Mouse (Mus musculus) embryonic fibroblast, embryonic 13.5 days (primary cell): ENCODE data around the gene Glb1l. TPM values are rescaled to one million over a fixed set of nuclear protein-coding genes. Genes with fewer than 3 reads are reported as not detected.

Experiments
- H3K27ac ChIP-seq: 2 replicates; pipeline ENCODE4 v1.5.1; 2012; ENCODE audit warnings: low read length, control low read depth, inconsistent platforms; ENCODE audit not compliant: insufficient read depth
- H3K4me1 ChIP-seq: 2 replicates; pipeline ENCODE4 v1.6.1; 2011; ENCODE audit warnings: low read length; ENCODE audit not compliant: control insufficient read depth, insufficient read depth
- H3K4me3 ChIP-seq: 2 replicates; pipeline ENCODE4 v1.5.1; 2011; ENCODE audit warnings: mild to moderate bottlenecking, control low read depth, low read length; ENCODE audit not compliant: insufficient read depth
- CTCF ChIP-seq: IDR thresholded peaks from 2 replicates; pipeline ENCODE4 v1.5.1; 2011; ENCODE audit warnings: mild to moderate bottlenecking, control low read depth, low read length, moderate library complexity, borderline replicate concordance; ENCODE audit not compliant: insufficient read depth
- POLR2A ChIP-seq: IDR thresholded peaks from 2 replicates; pipeline ENCODE4 v1.6.1; 2011; ENCODE audit warnings: low read depth, mild to moderate bottlenecking, control low read depth, low read length, moderate library complexity
- polyA plus RNA-seq: library from polyadenylated mRNA; stranded (reverse); fragments of >200 nt; gene quantifications from 2 replicates; pipeline ENCODE4 v1.2.4, GENCODE M21; 2011; ENCODE audit warnings: low read depth; ENCODE audit not compliant: missing spikeins, insufficient read length

Glb1l gene
- polyA plus RNA-seq, 1 experiment, result 34.3 TPM

DNA sequence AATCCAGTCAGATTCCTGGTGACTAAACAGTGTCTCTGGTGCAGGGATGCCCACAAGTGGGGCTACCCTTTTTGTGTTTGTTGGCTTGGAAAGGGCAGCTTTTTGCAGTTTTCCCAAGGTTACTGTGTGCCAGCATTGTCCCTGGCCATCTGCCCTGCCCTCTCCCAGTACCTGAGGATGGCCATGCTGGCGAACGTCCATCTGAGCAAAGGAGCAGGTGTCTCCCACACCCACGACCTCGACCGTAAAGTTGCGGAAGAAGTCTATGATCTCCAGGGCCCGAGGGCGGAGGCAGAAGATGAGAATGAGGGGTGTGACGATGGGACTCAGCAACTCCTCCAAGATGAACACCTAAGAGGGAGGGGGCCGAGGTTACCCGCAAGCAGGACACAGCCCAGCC is 25.1 kb downstream of the Glb1l start:
- no peak for TF ChIP-seq POLR2A
- TF ChIP-seq CTCF, result no peak
- H3K27ac ChIP-seq, result no peak overlapping the region

GRCm38 (mm10) chr1:75182160-75182559 is 28.5 kb downstream of the Glb1l start:
- no peak overlapping the region for H3K4me3 ChIP-seq
- H3K4me1 ChIP-seq, result no peaks in the 10 kb centered on the region
- TF ChIP-seq CTCF (no peak), POLR2A (no peak)
- no peak overlapping the region for H3K27ac ChIP-seq

More for the DNA sequence above, 25.1 kb downstream of the Glb1l start:
- H3K4me1 ChIP-seq, result no peaks in the 10 kb centered on the region
- H3K4me3 ChIP-seq, result no peak overlapping the region

DNA sequence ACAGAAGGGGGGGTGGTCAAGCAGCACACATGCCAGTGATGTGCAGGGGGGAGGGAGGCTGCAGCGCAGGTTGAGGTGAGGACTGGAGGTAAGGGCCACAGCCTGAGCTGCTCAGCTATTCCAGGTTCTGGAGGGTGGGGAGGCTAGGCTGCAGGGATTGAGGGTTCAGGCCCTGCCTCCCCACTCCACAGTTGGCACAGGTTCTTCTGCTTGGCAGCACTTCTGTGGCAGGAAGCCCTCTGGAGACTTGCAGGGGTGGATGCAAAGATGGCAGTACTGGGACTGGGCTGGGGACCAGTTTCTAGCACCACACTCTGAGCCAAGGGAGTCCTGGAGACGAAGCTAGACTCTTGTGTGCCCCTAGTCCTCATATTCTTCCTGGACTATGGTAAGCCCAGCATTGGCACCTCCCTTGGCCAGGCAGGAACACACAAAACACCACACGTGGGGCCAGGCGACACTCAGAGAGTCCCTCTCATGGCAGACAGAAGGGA is 29.2 kb downstream of the Glb1l start:
- no peaks in the 10 kb centered on the region for H3K4me1 ChIP-seq
- TF ChIP-seq CTCF, result no peak
- no peak for TF ChIP-seq POLR2A
- H3K4me3 ChIP-seq, result no peak overlapping the region
- no peak overlapping the region for H3K27ac ChIP-seq

DNA sequence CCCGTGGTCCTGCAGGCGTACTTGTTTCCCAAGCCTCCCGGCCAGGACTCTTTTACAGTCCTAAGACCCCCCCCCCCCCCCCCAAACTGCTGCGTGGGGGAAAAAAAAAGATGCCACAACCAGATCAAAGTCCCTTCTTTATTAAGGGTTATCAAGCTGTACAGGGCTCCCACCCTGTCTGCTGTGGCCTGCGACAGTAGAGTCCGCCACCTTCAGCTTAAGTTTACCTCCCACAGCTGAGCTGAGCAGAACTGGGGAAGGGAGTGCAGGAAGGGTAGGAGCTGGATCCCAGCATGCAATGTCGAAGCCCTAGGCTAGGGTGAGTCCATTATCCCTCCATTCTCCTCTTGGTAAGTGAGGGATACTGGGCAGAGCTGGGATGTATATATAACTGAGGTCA is 29.9 kb downstream of the Glb1l start:
- no peaks in the 10 kb centered on the region for H3K4me1 ChIP-seq
- TF ChIP-seq POLR2A (no peak), CTCF (no peak)
- H3K4me3 ChIP-seq, result no peak overlapping the region
- no peak overlapping the region for H3K27ac ChIP-seq

DNA sequence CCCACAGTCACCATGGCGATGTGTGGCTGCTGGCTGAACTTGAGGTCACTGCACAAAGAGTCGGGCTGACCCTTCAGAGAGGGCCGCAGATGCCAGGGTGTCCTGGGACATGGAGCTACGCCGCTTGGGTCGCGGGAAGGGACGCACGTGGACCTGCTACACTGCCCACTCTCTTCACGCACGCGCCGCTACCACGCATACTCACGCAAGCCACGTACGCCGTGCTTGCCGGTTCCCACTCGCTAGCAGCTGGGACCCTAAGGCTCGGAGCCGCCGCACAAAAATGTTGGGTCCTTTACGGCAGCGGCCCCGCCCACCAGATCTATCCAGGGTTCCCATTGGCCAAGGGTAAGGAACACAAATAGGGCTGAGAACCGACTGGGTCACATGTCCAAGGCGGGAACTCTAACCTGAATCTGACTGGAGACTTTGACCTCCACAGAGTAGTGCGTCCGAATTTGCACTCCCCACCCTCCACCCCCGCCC is 30.5 kb downstream of the Glb1l start, which contains the start of gene Abcb6:
Gene Abcb6 (minus strand): TSS at position 288 of the 486 bp plus-strand sequence.
- H3K4me1 ChIP-seq, result no peaks in the 10 kb centered on the region
- H3K4me3 ChIP-seq, result peak within 1 kb of the TSS; percentile 52
- peak; percentile 64 for TF ChIP-seq POLR2A
- no peak for TF ChIP-seq CTCF
- no peak within 1 kb of the TSS; the same call in 1 of the 2 replicates for H3K27ac ChIP-seq

DNA sequence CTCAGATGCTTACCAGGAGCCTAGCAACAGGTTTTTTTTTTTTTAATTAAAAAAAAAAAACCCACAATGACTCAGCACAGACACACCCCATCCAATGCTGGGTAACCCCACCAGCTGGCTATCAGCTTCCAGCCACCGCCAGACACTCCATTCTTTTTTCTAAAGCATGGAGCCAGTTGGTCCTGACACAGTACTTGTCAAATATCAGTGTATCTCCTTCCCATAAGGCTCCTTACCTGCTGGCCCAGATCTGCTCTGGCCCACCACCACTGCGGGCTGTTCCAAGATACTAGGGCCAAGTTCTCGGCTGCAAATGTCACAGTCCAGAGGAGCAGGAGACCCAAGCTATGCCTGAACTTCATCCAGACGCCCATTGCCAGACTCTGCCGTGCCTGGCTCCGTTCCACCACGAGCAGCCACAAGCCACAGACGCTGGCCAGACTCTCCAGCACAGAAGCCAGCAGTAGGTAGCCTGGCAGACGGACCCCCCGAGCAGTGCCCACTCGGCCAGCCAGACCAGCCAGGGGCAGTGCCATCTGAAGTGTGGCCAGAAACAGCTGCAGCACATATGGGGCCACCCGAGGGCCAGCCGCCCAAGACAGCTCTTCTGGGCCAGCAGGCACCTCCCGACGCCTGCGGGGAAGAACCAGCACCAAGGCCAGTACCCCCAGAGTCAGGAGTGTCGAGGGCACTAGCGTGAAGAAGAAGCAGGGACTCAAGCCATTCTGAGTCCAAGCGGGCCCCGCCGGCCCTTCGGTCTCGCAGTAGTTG is 31.1 kb downstream of the Glb1l start:
- no peak overlapping the region; the same call in 1 of the 2 replicates for H3K27ac ChIP-seq
- TF ChIP-seq CTCF (no peak), POLR2A (no peak)
- H3K4me3 ChIP-seq, result peak overlapping the region; percentile 52
- no peaks in the 10 kb centered on the region for H3K4me1 ChIP-seq

DNA sequence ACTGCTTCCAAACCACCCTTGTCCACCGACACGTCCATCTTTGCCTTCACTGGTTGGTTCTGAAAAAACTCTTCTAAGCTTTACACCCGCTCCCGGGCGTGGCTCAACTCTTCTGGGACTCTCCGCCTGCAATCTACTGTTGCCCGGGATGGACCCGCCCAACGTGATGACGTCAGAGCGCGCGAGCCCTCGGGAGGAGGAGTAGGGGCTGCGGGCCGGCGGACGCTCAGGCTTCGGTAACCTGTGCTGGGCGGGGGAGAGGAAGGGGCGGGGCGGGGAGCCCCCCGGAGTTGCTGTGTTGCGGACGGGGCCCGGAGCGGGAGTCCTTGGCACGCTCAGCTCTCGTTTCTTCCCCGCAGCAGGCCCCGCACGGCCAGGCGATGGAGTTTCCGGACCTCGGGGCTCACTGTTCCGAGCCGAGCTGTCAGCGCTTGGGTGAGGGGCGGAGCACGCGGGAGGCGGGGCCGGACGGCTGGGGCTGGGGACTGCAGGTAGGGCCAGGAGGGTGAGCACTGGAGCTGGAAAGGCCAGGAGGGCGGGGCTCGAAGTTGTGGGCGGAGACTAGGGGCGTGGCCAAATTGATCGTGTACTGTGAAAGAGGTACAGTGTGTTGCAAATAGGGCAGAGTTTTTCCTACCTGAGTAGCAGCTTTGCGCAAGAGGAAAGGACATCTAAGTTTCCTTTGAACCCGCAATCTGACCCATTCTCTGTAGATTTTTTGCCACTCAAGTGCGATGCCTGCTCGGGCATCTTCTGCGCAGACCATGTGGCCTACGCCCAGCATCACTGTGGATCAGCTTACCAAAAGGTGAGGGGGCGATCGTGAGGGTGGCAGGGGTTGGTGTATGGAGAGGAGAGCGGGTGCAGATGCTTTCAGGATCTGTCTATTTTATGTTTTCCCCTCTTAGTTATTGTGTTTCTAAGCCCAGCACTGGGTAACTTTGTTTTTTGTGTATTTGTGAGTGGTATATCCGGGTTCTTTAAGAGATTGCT is 41.8 kb downstream of the Glb1l start, which contains the start of gene Zfand2b:
Gene Zfand2b (plus strand): TSS at position 175 of the 993 bp plus-strand sequence.
- no peak within 1 kb of the TSS for H3K27ac ChIP-seq
- peak within 1 kb of the TSS; percentile 71 for H3K4me3 ChIP-seq
- TF ChIP-seq POLR2A (peak; percentile 86), CTCF (no peak)
- H3K4me1 ChIP-seq, result no peaks in the 10 kb centered on the region; the same call in 1 of the 2 replicates

DNA sequence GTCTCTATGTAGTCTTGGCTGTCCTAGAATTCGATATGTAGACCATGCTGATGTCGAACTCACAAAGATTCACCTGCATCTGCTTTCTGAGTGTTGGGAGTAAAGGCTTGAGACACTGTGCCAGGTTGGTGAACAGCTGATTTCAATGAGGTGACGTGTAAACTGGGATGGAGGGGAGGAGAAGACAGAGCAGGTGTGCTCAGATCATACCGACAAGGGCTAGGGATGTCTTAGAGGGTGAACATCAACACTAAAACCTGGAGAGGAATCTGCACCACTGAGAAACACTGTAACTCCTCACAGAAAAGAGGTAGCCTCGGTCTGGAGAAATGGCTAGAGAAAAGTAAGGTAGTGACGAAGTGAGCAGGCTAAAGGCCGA is 42.5 kb downstream of the Glb1l start:
- no peak for TF ChIP-seq POLR2A
- H3K4me1 ChIP-seq, result no peaks in the 10 kb centered on the region; the same call in 1 of the 2 replicates
- H3K4me3 ChIP-seq, result peak overlapping the region; percentile 23
- H3K27ac ChIP-seq, result no peak overlapping the region

GRCm38 (mm10) chr1:75160256-75160617 is 50.4 kb downstream of the Glb1l start:
- no peaks in the 10 kb centered on the region for H3K4me1 ChIP-seq
- H3K27ac ChIP-seq, result no peak overlapping the region
- TF ChIP-seq CTCF, result no peak
- no peak for TF ChIP-seq POLR2A
- H3K4me3 ChIP-seq, result no peak overlapping the region
